Mouse (Mus musculus): ENCODE data around the gene Ptchd3. TPM values are rescaled to one million over a fixed set of nuclear protein-coding genes. Genes with fewer than 3 reads are reported as not detected.

Gene Ptchd3
- not detected for polyA plus RNA-seq (2021)

DNA sequence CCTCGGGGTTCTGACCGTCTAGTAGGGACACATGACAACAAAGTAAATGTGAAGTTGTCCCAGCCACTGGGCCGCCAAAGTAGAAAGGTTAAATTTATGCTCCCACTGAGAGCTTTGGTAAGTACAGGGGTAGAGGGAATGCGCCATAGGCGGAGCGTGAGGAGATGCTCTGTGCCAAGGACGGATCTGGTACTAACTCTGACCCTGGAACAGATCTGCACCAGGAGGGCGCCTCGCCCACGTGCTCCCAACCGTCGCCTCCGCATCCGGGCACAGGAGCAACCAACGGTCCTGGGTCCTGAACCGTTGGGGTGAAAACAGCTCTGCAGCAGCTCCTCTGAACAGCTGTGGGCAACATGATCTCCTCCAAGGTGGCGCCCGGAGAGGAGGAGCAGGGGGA is at the start of gene Ptchd3:
Gene Ptchd3, plus strand, starts transcription at position 301 of the 400 bp plus-strand sequence.
- CTCF ChIA-PET = no interaction called here
- no peak for TF ChIP-seq CTCF (IDR thresholded peaks at IDR 0.05)
- ATAC-seq (no peak), DNase-seq (ENCODE audit: low read depth, low spot score) (no peak)
- in situ Hi-C loops (cut with MboI; ENCODE audit: low pct_unique_long_range_greater_than_20kb) = no loop called here
- peaks cover 8% of the 10 kb centered on the region for H3K27me3 ChIP-seq
- POLR2A ChIA-PET = no interaction called here

DNA sequence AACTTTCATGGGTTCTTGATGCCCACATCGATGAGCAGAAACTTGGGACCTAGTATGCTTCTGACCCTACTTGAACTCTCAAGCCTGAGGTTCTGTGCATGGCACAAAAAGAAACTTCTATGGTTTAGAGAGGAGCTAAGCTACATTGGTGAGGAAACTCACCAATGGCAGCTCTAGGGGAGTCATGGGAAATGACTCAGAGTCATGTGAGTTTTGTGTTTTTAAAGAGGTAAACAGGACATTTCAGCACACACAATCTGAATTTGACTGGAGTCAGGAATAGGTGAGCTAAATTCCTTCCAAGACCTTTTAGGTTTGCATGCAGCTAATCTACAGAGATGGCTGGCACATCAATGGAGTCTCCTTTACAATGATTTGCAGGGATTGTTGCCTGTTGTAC is 48.2 kb upstream of the Ptchd3 start:
- no peak for TF ChIP-seq CTCF (IDR thresholded peaks at IDR 0.05)

DNA sequence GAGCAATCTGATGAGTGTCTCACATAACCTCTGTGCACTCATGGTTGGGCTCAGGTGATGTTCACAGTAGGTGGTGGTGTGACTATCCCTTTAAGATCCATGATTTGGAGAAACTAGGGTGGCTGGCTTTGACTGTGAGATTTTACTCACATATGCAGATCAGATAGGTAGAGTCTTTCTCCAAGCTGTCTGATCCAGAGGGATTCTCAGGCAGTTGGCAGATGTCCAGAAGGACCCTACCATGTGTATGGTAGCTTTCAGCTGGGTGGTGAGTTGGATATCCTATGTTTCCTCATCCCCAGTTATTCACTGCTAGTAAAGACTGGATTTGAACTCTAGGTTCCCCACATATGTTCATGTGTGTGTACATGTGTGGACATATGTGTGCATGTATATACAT is 42.6 kb upstream of the Ptchd3 start:
- ChIA-PET CTCF (interaction anchor here (0.7 kb wide), 1 partner anchor 12 kb away, joined by 3 read pairs; no protein-coding TSS in a partner anchor), POLR2A (no interaction called here)
- no peak for DNase-seq (ENCODE audit: low read depth, low spot score)
- in situ Hi-C loops (cut with MboI; ENCODE audit: low pct_unique_long_range_greater_than_20kb) = no loop called here
- no peak for TF ChIP-seq CTCF (IDR thresholded peaks at IDR 0.05)
- no peak for ATAC-seq
- no peaks in the 10 kb centered on the region for H3K27me3 ChIP-seq

More for the DNA sequence above, 48.2 kb upstream of the Ptchd3 start:
- DNase-seq (ENCODE audit: low read depth, low spot score) = no peak
- CTCF ChIA-PET = no interaction called here
- no peaks in the 10 kb centered on the region for H3K27me3 ChIP-seq
- ATAC-seq = no peak
- in situ Hi-C loops (cut with MboI; ENCODE audit: low pct_unique_long_range_greater_than_20kb) = no loop called here
- POLR2A ChIA-PET = no interaction called here

DNA sequence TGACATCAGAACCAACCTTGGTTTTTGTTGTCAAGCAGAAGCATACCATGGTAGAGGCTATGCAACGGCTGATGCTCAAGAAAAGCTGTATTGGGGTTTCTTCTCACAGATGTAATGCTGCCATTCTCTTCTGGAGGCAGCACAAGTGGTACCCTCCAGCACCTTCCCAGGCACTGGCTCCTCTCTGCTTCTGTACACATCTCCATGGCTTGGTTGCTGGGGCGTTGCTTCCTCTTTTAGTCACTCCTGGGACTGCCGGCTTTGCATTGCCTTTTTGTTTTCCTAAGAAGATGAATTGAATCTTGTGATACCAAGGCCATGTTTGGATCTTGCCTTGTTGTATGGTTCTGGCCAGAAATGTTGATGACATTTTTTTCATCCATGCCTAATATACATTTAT is 40.5 kb upstream of the Ptchd3 start:
- no peak for TF ChIP-seq CTCF (IDR thresholded peaks at IDR 0.05)
- no peak for ATAC-seq
- no peaks in the 10 kb centered on the region for H3K27me3 ChIP-seq
- DNase-seq (ENCODE audit: low read depth, low spot score) = no peak
- in situ Hi-C loops (cut with MboI; ENCODE audit: low pct_unique_long_range_greater_than_20kb) = no loop called here
- CTCF ChIA-PET = no interaction called here
- POLR2A ChIA-PET = no interaction called here

DNA sequence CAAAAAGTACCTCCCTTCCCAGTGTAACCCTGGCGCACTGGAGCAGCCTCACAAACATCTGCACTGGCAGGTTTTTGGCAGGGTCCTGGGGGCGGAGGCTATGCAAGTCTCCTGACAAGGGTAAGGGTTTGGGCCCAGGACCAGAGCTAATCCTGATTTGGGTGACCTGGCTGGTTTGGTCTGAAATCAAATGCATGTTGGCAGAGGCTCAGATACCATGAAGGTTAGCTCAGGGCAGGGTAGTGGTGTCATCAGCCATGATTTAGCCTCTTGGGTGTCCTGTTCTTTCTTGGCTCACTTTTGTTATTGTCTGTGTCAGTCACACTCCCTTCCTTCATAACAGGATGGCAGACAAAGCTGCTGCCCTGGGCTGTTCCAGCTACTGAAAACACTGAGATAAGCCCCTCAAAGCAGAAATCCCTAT is 39.4 kb upstream of the Ptchd3 start:
- in situ Hi-C loops (cut with MboI; ENCODE audit: low pct_unique_long_range_greater_than_20kb) = no loop called here
- POLR2A ChIA-PET = no interaction called here

DNA sequence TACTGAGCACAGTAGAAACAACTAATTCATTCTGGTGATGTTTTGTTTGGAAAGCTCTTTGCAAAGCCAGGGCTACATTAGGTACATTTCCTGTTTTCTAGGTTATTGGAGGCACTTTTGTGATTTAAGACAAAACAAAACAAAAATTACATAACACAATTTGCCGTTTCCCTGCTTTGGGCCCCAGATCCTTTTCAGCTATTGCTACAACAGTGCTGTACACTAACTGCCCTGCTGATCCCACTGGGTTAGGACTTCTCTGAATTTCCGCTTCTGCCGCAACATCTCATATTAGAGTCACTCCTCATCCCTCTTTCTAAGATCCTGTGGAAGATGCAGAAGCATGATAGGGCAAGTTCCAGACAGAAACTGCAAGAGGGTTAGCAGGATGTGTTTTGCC is 38.6 kb upstream of the Ptchd3 start:
- ChIA-PET CTCF (no interaction called here), POLR2A (no interaction called here)
- in situ Hi-C loops (cut with MboI; ENCODE audit: low pct_unique_long_range_greater_than_20kb) = no loop called here
- ATAC-seq (no peak), DNase-seq (ENCODE audit: low read depth, low spot score) (no peak)
- H3K27me3 ChIP-seq = no peaks in the 10 kb centered on the region
- TF ChIP-seq CTCF (IDR thresholded peaks at IDR 0.05) = no peak

More for the DNA sequence above, 39.4 kb upstream of the Ptchd3 start:
- ATAC-seq (no peak), DNase-seq (ENCODE audit: low read depth, low spot score) (no peak)
- TF ChIP-seq CTCF (IDR thresholded peaks at IDR 0.05) = no peak
- H3K27me3 ChIP-seq = no peaks in the 10 kb centered on the region
- CTCF ChIA-PET = interaction anchor here (0.8 kb wide), 1 partner anchor 9 kb away, joined by 3 read pairs; no protein-coding TSS in a partner anchor

DNA sequence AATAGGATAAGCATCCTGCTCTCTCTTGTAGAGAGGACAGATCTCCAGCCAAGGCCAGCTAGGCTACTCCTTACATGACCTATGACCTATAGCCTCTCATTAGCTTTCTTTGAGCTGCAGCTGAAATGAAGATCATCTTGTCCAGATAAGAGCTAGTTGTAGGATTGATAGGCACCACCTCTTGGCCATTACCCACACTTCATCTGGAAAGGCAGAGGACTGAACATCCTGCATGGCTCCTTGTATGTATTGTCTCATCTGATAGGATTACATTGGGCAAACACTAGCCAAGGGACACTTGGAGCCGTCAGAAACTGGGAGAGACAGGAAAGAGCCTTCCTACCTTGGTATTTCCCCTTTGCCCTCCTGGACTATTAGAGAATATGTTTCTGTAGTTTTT is 38.1 kb upstream of the Ptchd3 start:
- in situ Hi-C loops (cut with MboI; ENCODE audit: low pct_unique_long_range_greater_than_20kb) = no loop called here
- no peak for TF ChIP-seq CTCF (IDR thresholded peaks at IDR 0.05)
- ChIA-PET POLR2A (no interaction called here), CTCF (no interaction called here)
- DNase-seq (ENCODE audit: low read depth, low spot score) (no peak), ATAC-seq (no peak)
- no peaks in the 10 kb centered on the region for H3K27me3 ChIP-seq

- POLR2A ChIA-PET = interaction anchor here (1.4 kb wide), 1 partner anchor 12 kb away, joined by 3 read pairs; no protein-coding TSS in a partner anchor
- no peak for TF ChIP-seq CTCF (IDR thresholded peaks at IDR 0.05)
- no peak for DNase-seq (ENCODE audit: low read depth, low spot score)
Observed at GRCm38 (mm10) chr11:121793530-121793929, 36.5 kb upstream of the Ptchd3 start.

DNA sequence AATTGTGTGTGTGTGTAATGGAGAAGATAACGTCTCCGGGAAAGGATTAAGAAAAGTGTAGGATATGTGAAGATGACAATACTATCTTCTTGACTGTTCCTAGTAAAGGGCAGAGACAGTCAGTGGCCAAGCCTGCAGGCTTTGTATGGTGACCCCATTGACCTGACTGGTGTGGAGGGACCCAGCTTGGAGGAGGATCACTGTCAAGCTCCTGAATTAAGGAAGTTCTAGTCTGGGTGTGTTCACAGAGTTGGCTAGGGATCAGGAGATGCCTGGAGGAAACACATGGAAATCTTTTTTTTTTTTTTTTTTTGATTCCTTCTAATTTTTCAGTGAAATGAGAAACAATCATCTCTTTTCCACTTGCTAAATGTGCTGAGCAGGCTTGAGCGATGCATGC is 35.9 kb upstream of the Ptchd3 start:
- DNase-seq (ENCODE audit: low read depth, low spot score) (no peak), ATAC-seq (no peak)
- in situ Hi-C loops (cut with MboI; ENCODE audit: low pct_unique_long_range_greater_than_20kb) = no loop called here
- CTCF ChIA-PET = interaction anchor here (0.9 to 1.7 kb wide), 3 partner anchors 16 to 319 kb away, joined by 3 to 4 read pairs (median 4); no protein-coding TSS in a partner anchor
- POLR2A ChIA-PET = interaction anchor here (1.4 kb wide), 1 partner anchor 11 kb away, joined by 3 read pairs; no protein-coding TSS in a partner anchor
- no peak for TF ChIP-seq CTCF (IDR thresholded peaks at IDR 0.05)
- H3K27me3 ChIP-seq = no peaks in the 10 kb centered on the region

More at GRCm38 (mm10) chr11:121793530-121793929, 36.5 kb upstream of the Ptchd3 start:
- in situ Hi-C loops (cut with MboI; ENCODE audit: low pct_unique_long_range_greater_than_20kb) = no loop called here
- H3K27me3 ChIP-seq = no peaks in the 10 kb centered on the region
- CTCF ChIA-PET = interaction anchor here (1.1 to 1.7 kb wide), 2 partner anchors 16 to 318 kb away, joined by 4 read pairs; no protein-coding TSS in a partner anchor
- no peak for ATAC-seq

GRCm38 (mm10) chr11:121794591-121795199 is 35.4 kb upstream of the Ptchd3 start:
- ATAC-seq = no peak
- ChIA-PET CTCF (interaction anchor here (0.9 to 1.7 kb wide), 2 partner anchors 18 to 319 kb away, joined by 3 to 4 read pairs; no protein-coding TSS in a partner anchor), POLR2A (interaction anchor here (1.4 kb wide), 1 partner anchor 10 kb away, joined by 3 read pairs; no protein-coding TSS in a partner anchor)
- no peaks in the 10 kb centered on the region for H3K27me3 ChIP-seq
- in situ Hi-C loops (cut with MboI; ENCODE audit: low pct_unique_long_range_greater_than_20kb) = no loop called here
- no peak for DNase-seq (ENCODE audit: low read depth, low spot score)
- TF ChIP-seq CTCF (IDR thresholded peaks at IDR 0.05) = no peak

- TF ChIP-seq CTCF (IDR thresholded peaks at IDR 0.05) = no peak
- H3K27me3 ChIP-seq = no peaks in the 10 kb centered on the region
- ATAC-seq = no peak
- DNase-seq (ENCODE audit: low read depth, low spot score) = no peak
- in situ Hi-C loops (cut with MboI; ENCODE audit: low pct_unique_long_range_greater_than_20kb) = no loop called here
- CTCF ChIA-PET = no interaction called here
- POLR2A ChIA-PET = no interaction called here
Observed at GRCm38 (mm10) chr11:121795978-121796377, 34.1 kb upstream of the Ptchd3 start.

Measured in Patski (cell line).